Mouse (Mus musculus): Measurements from ENCODE around the gene Tns2. TPM values are rescaled to one million over a fixed set of nuclear protein-coding genes. Genes with fewer than 3 reads are reported as not detected.

The Tns2 gene
- polyA plus RNA-seq (2017; shearing (Covaris generic)), result 1.7 TPM

DNA sequence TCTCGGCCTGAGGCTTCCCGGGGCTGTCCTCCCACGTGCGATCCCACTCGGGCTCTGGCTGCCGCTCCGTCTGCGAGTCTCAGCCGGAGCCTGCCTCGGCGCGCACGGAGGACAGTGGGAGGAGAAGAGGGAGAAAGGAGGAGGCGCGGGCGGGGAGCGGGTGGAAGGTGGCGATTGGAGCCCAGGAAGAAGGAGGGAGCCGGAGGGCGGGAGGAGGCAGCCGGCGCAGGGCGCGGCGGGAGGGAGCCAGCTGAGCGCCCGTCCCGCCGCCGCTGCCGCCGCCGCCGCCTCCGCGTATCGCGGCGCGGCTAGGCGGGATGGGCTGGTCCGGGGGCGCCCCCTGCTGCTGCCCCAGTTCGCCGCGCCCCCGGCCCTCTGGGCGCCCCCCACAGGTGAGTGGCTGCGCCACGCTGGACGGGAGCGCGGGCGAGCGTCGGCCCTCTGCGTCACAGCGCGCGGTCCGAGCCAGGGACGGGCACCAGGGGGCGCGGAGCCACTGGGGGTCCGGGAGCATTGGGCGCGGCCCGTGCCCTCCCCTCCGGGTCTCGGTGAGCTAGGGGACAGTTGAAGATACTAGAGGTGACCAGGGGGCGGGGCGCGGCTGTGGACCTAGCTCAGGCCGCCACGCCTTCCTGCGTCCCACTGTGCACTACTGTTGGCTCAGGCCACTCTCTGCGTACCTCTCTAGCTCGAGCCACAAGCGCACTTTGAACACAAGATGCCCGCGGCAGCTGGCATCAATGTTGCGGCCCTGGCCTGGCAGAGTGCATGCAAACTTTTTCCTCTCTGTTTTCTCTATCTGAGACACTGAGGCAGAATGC, at the start of gene Tns2:
Gene Tns2, plus strand, starts transcription at position 253 of the 821 bp plus-strand sequence.

DNA sequence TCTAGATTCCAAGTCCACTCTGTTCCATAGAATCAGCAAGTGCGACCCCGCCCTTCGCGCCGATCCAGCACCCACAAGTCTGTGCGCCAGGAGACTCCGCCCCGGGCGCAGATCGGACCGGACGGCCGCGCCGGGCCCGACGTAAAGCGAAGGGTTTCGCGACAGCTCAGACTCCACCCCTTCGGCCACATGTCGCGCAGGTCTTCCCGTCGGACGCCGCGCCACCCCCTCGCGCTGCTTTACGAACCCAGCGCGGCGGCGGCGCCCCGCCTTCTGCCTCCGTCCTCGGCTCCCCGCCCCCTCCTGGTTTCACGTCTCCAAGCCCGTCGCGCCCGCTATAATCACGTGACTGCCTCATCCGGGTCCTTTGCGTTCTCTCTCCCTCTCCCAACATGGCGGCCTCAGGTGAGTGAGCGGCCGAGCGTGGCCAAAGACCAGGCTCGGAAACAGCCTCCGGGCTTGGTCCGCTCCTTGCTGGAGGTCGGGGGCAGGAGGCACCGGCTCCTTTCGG, 26.6 kb upstream of the Tns2 start, which contains the start of gene Eif4b:
Gene Eif4b, plus strand, starts transcription at position 215 of the 511 bp plus-strand sequence.

DNA sequence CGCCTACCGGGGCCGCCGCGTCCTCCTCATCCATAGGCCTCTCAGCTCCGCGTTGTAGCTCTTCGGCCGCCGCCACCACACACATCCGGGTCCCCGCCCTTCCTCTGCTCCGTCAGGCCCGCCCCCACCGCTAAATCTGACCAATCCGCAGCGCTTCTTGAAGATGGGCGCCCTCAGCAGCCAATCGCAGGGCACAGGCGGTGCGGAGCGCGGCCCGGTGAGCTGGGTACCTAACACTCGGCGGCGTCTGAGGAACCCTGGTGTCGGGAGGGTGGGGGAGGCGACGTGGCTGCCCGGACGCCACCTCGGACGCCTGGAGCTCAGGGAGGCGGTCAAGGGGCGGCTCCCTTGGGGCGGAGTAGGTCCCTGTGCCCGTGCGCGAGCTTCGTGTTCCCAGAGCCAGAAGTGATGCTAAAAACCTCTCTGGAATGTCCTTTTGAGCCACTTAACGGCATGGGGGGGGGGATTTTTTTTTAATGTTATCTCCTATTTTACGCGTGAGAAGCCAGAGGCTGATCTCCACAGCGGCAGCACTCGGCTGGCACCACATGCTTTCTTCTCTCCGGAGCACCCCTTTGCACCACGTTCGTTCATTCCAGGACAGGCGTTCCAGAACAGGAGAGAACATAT, 36.0 kb downstream of the Tns2 start, which contains the start of gene Spryd3:
Gene Spryd3, minus strand, starts transcription at position 106 of the 630 bp plus-strand sequence.

DNA sequence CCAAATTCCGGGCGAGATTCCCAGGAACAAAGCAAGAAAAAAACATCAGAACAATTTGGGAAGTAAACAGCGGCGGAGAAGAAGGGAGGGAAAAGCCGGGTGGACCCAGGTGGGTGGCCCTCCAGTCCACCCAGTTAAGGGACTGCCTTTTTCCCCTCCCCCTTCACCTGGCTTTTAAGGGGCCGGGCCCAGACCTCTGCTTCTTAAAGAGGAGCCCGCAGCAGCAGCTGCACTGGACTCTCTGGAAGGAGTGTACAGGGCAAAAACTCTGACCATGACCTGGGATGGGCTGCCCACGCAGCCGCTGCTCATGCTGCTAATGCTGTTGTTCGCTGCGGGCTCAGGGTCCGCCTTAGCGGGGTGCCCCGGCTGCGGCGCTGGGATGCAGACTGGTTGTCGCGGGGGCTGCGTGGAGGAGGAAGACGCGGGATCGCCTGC, 44.1 kb downstream of the Tns2 start, which contains the start of gene Igfbp6:
Gene Igfbp6, plus strand, starts transcription at position 89 of the 438 bp plus-strand sequence.

DNA sequence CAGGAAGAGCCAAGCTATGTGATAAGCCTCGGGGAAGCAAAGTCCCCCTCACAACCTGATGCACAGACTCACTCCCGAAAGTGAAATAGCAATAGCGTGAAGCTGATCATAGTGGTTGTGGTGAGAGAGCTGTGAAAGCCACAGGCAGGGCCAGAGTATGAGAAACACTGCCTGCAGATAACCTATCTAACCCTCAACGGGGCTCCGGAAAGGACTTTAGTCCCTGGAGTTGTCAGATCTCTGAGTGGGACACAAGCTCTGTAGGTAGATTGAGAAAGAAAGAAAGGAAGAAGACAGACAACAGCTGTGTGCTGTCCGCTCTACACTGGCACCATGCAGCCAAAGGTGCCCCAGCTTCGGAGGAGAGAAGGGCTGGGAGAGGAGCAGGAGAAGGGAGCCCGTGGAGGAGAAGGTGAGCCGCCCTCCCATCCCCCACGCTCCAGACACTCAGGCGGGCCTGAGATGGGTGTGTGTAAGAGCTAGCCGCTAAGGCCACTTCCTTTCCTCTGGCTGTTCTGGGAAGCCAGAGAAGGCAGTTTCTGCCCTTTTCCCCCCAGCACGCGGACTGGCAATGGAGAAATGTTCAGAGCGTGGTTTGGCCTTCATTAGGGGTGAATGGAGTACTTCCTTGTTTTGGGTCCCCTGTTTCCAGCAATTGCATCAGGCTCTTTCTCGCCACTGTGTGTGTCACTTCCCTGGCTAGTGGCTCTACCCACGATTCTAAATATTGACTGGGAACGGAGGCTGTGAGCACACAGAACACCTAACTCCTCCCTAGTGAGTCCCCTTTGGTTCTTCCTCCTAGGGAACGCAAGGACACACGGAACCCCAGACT, 50.3 kb downstream of the Tns2 start, which contains the start of gene Soat2:
Gene Soat2, plus strand, starts transcription at position 226 of the 835 bp plus-strand sequence.

Other genes starting within 250 kb of the Tns2 start
- gene Krt1, start 249.6 kb upstream of the Tns2 start, polyA plus RNA-seq (2017; shearing (Covaris generic)), result not detected
- gene Krt77, start 230.7 kb upstream of the Tns2 start, polyA plus RNA-seq (2017; shearing (Covaris generic)), result not detected
- gene Krt76, start 207.5 kb upstream of the Tns2 start, polyA plus RNA-seq (2017; shearing (Covaris generic)), result not detected
- gene Krt4, start 175.7 kb upstream of the Tns2 start, polyA plus RNA-seq (2017; shearing (Covaris generic)), result not detected
- gene Krt79, start 160.1 kb upstream of the Tns2 start, polyA plus RNA-seq (2017; shearing (Covaris generic)), result not detected
- not detected for gene Krt78, start 146.1 kb upstream of the Tns2 start, polyA plus RNA-seq (2017; shearing (Covaris generic))
- not detected for gene Krt8, start 95.9 kb upstream of the Tns2 start, polyA plus RNA-seq (2017; shearing (Covaris generic))
- 0.76 TPM for gene Krt18, start 72.2 kb upstream of the Tns2 start, polyA plus RNA-seq (2017; shearing (Covaris generic))
- gene Eif4b, start 26.6 kb upstream of the Tns2 start, polyA plus RNA-seq (2017; shearing (Covaris generic)), result 154 TPM
- gene Spryd3, start 35.8 kb downstream of the Tns2 start, polyA plus RNA-seq (2017; shearing (Covaris generic)), result 63.5 TPM
- 0.33 TPM for gene Igfbp6, start 43.9 kb downstream of the Tns2 start, polyA plus RNA-seq (2017; shearing (Covaris generic))
- gene Soat2, start 50.1 kb downstream of the Tns2 start, polyA plus RNA-seq (2017; shearing (Covaris generic)), result 1.5 TPM
- 68.1 TPM for gene Zfp740, start 102.8 kb downstream of the Tns2 start, polyA plus RNA-seq (2017; shearing (Covaris generic))
- gene Csad, start 104.3 kb downstream of the Tns2 start, polyA plus RNA-seq (2017; shearing (Covaris generic)), result 12.4 TPM
- 962 TPM for gene Itgb7, start 131.5 kb downstream of the Tns2 start, polyA plus RNA-seq (2017; shearing (Covaris generic))
- gene Rarg, start 157.1 kb downstream of the Tns2 start, polyA plus RNA-seq (2017; shearing (Covaris generic)), result 46.7 TPM
- gene Gm9918, start 170.2 kb downstream of the Tns2 start, polyA plus RNA-seq (2017; shearing (Covaris generic)), result not detected
- gene Mfsd5, start 179.0 kb downstream of the Tns2 start, polyA plus RNA-seq (2017; shearing (Covaris generic)), result 82.2 TPM
- 3.0 TPM for gene Espl1, start 195.9 kb downstream of the Tns2 start, polyA plus RNA-seq (2017; shearing (Covaris generic))
- gene Pfdn5, start 225.7 kb downstream of the Tns2 start, polyA plus RNA-seq (2017; shearing (Covaris generic)), result 582 TPM
- 99.5 TPM for gene Myg1, start 231.3 kb downstream of the Tns2 start, polyA plus RNA-seq (2017; shearing (Covaris generic))

All from activated CD4-positive, CD25-positive, alpha-beta regulatory T cell, adult 9 weeks (primary cell).